Comparison of ENCODE assay signal across 10 mouse cellular contexts in the genomic region with DNA sequence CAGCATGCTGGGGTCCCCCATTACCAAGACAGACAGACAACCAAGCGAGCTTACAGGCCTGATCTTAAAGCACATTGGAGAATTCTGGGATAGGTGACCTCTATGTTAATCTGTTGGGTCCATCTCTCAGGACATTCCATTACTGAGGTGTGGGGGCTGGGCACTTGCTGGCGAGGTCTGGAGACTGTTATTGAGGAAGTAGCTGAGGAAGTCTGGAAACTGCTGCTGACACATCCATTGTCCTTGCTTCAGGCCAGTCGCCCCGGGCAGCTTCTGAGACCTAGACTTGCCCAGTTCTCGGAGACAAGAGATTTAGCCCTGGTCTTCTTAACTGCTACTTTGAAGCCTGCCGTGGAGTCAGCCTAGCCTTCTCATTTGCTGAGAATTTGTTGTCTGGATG.
DNase-seq lines count a peak whose midpoint lies in the region; ATAC-seq lines count a peak whose summit lies in the region.
"Had no signal": no experiment of that assay in that cellular context is flagged by ENCODE, and none has a peak within 500 bp of the region (broad histone marks: within the 10 kb centered on the region; RNA-seq: fewer than 3 reads in every experiment).

No protein-coding gene starts in this region.

- no peak for DNase-seq in midbrain, embryonic 11.5 days (ENCODE audit: low spot score, missing footprints)
- peak; percentile 20 for DNase-seq in embryonic facial prominence, embryonic 14.5 days (ENCODE audit: low spot score)
- DNase-seq in neural tube, embryonic 11.5 days (ENCODE audit: low spot score): peak; percentile 24
- DNase-seq in thymus, postnatal 14 days: no peak
- DNase-seq: forebrain, postnatal 0 days; thymus, postnatal 36 days had no signal

- 74% methylated on average over 6 of the region's 6 CpGs for WGBS in midbrain, embryonic 11.5 days
- 65% methylated on average over 6 of the region's 6 CpGs for WGBS in midbrain, embryonic 16.5 days
- WGBS in embryonic facial prominence, embryonic 14.5 days: 62% methylated on average over 6 of the region's 6 CpGs
- 40% methylated on average over 6 of the region's 6 CpGs for WGBS in kidney, embryonic 16.5 days
- WGBS in neural tube, embryonic 11.5 days: 67% methylated on average over 6 of the region's 6 CpGs

- no peak overlapping the region for H3K27ac ChIP-seq in midbrain, embryonic 11.5 days (ENCODE audit: low read depth, low read length)
- no peak overlapping the region for H3K27ac ChIP-seq in midbrain, embryonic 16.5 days (ENCODE audit: low read length)
- no peak overlapping the region for H3K27ac ChIP-seq in embryonic facial prominence, embryonic 14.5 days (replicated peaks; ENCODE audit: low read depth, low read length)
- no peak overlapping the region for H3K27ac ChIP-seq in kidney, embryonic 16.5 days (ENCODE audit: low read length)
- no peak overlapping the region for H3K27ac ChIP-seq in neural tube, embryonic 11.5 days (ENCODE audit: low read depth, low read length)
- H3K27ac ChIP-seq: limb, embryonic 12.5 days had no signal

- no peaks in the 10 kb centered on the region for H3K9me3 ChIP-seq in midbrain, embryonic 11.5 days (ENCODE audit: control insufficient read depth, low read length)
- no peaks in the 10 kb centered on the region for H3K9me3 ChIP-seq in midbrain, embryonic 16.5 days (replicated peaks; ENCODE audit: control insufficient read depth, low read length, poor library complexity, severe bottlenecking)
- 0 out of 2 replicates have a peak, but pooled peaks cover 8% of the 10 kb centered on the region for H3K9me3 ChIP-seq in embryonic facial prominence, embryonic 14.5 days (ENCODE audit: control insufficient read depth, low read length)
- no peaks in the 10 kb centered on the region; the same call in 1 of the 2 replicates for H3K9me3 ChIP-seq in kidney, embryonic 16.5 days (ENCODE audit: low read length)
- H3K9me3 ChIP-seq in neural tube, embryonic 11.5 days (ENCODE audit: control insufficient read depth, low read length): no peaks in the 10 kb centered on the region

- H3K4me2 ChIP-seq in midbrain, embryonic 11.5 days: no peak overlapping the region
- H3K4me2 ChIP-seq in midbrain, embryonic 16.5 days (ENCODE audit: low read length): no peak overlapping the region
- no peak overlapping the region for H3K4me2 ChIP-seq in embryonic facial prominence, embryonic 14.5 days (ENCODE audit: low read depth, low read length)
- H3K4me2 ChIP-seq in kidney, embryonic 16.5 days (replicated peaks; ENCODE audit: low read depth, low read length): no peak overlapping the region
- H3K4me2 ChIP-seq in neural tube, embryonic 11.5 days (ENCODE audit: low read depth): no peak overlapping the region
- H3K4me2 ChIP-seq: limb, embryonic 12.5 days had no signal

- H3K9ac ChIP-seq in midbrain, embryonic 11.5 days (ENCODE audit: low read length): no peak overlapping the region
- no peak overlapping the region for H3K9ac ChIP-seq in midbrain, embryonic 16.5 days (ENCODE audit: low read depth, low read length)
- H3K9ac ChIP-seq in embryonic facial prominence, embryonic 14.5 days (ENCODE audit: low read depth, low read length): no peak overlapping the region
- H3K9ac ChIP-seq in kidney, embryonic 16.5 days (replicated peaks; ENCODE audit: low read length): no peak overlapping the region
- no peak overlapping the region for H3K9ac ChIP-seq in neural tube, embryonic 11.5 days (ENCODE audit: low read length)
- H3K9ac ChIP-seq: forebrain, postnatal 0 days; limb, embryonic 12.5 days had no signal

- no peaks in the 10 kb centered on the region for H3K36me3 ChIP-seq in midbrain, embryonic 11.5 days (ENCODE audit: control insufficient read depth, insufficient read depth, low read length)
- no peaks in the 10 kb centered on the region for H3K36me3 ChIP-seq in midbrain, embryonic 16.5 days (ENCODE audit: control insufficient read depth, insufficient read depth, low read length)
- no peaks in the 10 kb centered on the region for H3K36me3 ChIP-seq in embryonic facial prominence, embryonic 14.5 days (ENCODE audit: control insufficient read depth, insufficient read depth, low read length)
- no peaks in the 10 kb centered on the region for H3K36me3 ChIP-seq in kidney, embryonic 16.5 days (ENCODE audit: insufficient read depth, low read length)
- H3K36me3 ChIP-seq in neural tube, embryonic 11.5 days (ENCODE audit: control insufficient read depth, insufficient read depth, low read length): no peaks in the 10 kb centered on the region
- H3K36me3 ChIP-seq: limb, embryonic 12.5 days had no signal

- no peaks in the 10 kb centered on the region for H3K4me1 ChIP-seq in midbrain, embryonic 11.5 days (ENCODE audit: control insufficient read depth, insufficient read depth, low read length)
- H3K4me1 ChIP-seq in midbrain, embryonic 16.5 days (ENCODE audit: control insufficient read depth, insufficient read depth, low read length): no peaks in the 10 kb centered on the region
- no peaks in the 10 kb centered on the region for H3K4me1 ChIP-seq in embryonic facial prominence, embryonic 14.5 days (ENCODE audit: control insufficient read depth, insufficient read depth, low read length)
- H3K4me1 ChIP-seq in kidney, embryonic 16.5 days (ENCODE audit: insufficient read depth, low read length): peaks cover 5% of the 10 kb centered on the region; the same call in 1 of the 2 replicates
- no peaks in the 10 kb centered on the region for H3K4me1 ChIP-seq in neural tube, embryonic 11.5 days (ENCODE audit: control insufficient read depth, insufficient read depth, low read length)
- H3K4me1 ChIP-seq: limb, embryonic 12.5 days had no signal

- H3K4me3 ChIP-seq in midbrain, embryonic 11.5 days (ENCODE audit: low read depth, low read length): no peak overlapping the region
- no peak overlapping the region for H3K4me3 ChIP-seq in midbrain, embryonic 16.5 days (ENCODE audit: low read depth, low read length)
- no peak overlapping the region for H3K4me3 ChIP-seq in embryonic facial prominence, embryonic 14.5 days (ENCODE audit: low read depth, low read length)
- no peak overlapping the region for H3K4me3 ChIP-seq in kidney, embryonic 16.5 days (ENCODE audit: low read length)
- H3K4me3 ChIP-seq in neural tube, embryonic 11.5 days (ENCODE audit: low read depth, low read length): no peak overlapping the region
- H3K4me3 ChIP-seq: limb, embryonic 12.5 days had no signal

- ATAC-seq in midbrain, embryonic 11.5 days (ENCODE audit: low FRiP score): peak; percentile 38; the same call in 1 of the 2 replicates
- no peak for ATAC-seq in midbrain, embryonic 16.5 days
- ATAC-seq in embryonic facial prominence, embryonic 14.5 days (ENCODE audit: low read depth): no peak
- peak; percentile 78; the same call in 1 of the 2 replicates for ATAC-seq in kidney, embryonic 16.5 days (ENCODE audit: low FRiP score, low TSS enrichment)
- ATAC-seq in neural tube, embryonic 11.5 days (ENCODE audit: insufficient read depth, low FRiP score, low TSS enrichment): no peak
- ATAC-seq in CD4-positive, CD25-positive, alpha-beta regulatory T cell, adult 4 months: no peak
- ATAC-seq: forebrain, postnatal 0 days had no signal

- no peaks in the 10 kb centered on the region for H3K27me3 ChIP-seq in midbrain, embryonic 11.5 days (ENCODE audit: control insufficient read depth, insufficient read depth, low read length)
- H3K27me3 ChIP-seq in midbrain, embryonic 16.5 days (ENCODE audit: control insufficient read depth, insufficient read depth, low read depth, low read length): no peaks in the 10 kb centered on the region
- H3K27me3 ChIP-seq in embryonic facial prominence, embryonic 14.5 days (replicated peaks; ENCODE audit: control insufficient read depth, insufficient read depth, low read length): no peaks in the 10 kb centered on the region
- no peaks in the 10 kb centered on the region for H3K27me3 ChIP-seq in kidney, embryonic 16.5 days (ENCODE audit: insufficient read depth, low read length)
- no peaks in the 10 kb centered on the region for H3K27me3 ChIP-seq in neural tube, embryonic 11.5 days (ENCODE audit: control insufficient read depth, insufficient read depth, low read length)
- H3K27me3 ChIP-seq: limb, embryonic 12.5 days had no signal

Comparison
In these comparisons a context has a peak if more than half of its experiments do, and no peak if none do; other contexts are left out.
1. ATAC-seq: peak in midbrain, embryonic 11.5 days (single experiment) and kidney, embryonic 16.5 days (single experiment); none in midbrain, embryonic 16.5 days (single experiment), embryonic facial prominence, embryonic 14.5 days (single experiment), neural tube, embryonic 11.5 days (single experiment) and CD4-positive, CD25-positive, alpha-beta regulatory T cell, adult 4 months (single experiment).
2. DNase-seq: peak in embryonic facial prominence, embryonic 14.5 days (single experiment) and neural tube, embryonic 11.5 days (single experiment); none in midbrain, embryonic 11.5 days (single experiment) and thymus, postnatal 14 days (single experiment).